ENCODE assay signal across 14 mouse cellular contexts in the genomic region with DNA sequence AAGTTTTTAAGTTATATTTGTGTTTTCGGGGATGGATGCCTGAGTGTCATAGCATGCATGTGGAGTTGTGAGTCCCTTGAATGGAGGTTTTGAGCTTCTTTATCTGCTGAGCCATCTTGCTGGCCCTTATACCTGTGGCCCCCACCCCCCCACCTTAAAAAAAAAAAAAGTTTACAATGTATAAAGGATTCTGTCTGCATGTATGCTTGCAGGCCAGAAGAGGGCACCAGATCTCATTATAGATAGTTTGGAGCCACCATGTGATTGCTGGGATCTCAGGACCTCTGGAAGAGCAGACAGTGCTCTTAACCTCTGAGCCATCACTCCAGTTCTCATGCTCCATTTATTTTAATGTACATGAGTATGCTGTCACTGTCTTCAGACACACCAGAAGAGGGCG. TPM values are rescaled to one million over a fixed set of nuclear protein-coding genes. Genes with fewer than 3 reads are reported as not detected.
DNase-seq lines count a peak whose midpoint lies in the region; ATAC-seq and TF ChIP-seq lines count a peak whose summit lies in the region.
"Had no signal": no experiment of that assay in that cellular context is flagged by ENCODE, and none has a peak within 500 bp of the region (broad histone marks: within the 10 kb centered on the region; RNA-seq: fewer than 3 reads in every experiment).

No protein-coding gene starts in this region.

- no peak for TF ChIP-seq POLR2A in cortical plate, adult 2 months (IDR thresholded peaks at IDR 0.05; ENCODE audit: extremely low read depth, insufficient read depth, low read length)

- H3K4me1 ChIP-seq in hindbrain, postnatal 0 days (ENCODE audit: insufficient read depth, low read length) = 0 out of 2 replicates have a peak, but pooled peaks cover 3% of the 10 kb centered on the region
- 0 out of 2 replicates have a peak, but pooled peaks cover 4% of the 10 kb centered on the region for H3K4me1 ChIP-seq in hindbrain, embryonic 11.5 days (replicated peaks; ENCODE audit: control insufficient read depth, insufficient read depth, low read length)
- peaks cover 6% of the 10 kb centered on the region; the same call in 1 of the 2 replicates for H3K4me1 ChIP-seq in midbrain, postnatal 0 days (ENCODE audit: insufficient read depth, low read length)
- H3K4me1 ChIP-seq in midbrain, embryonic 15.5 days = peaks cover 10% of the 10 kb centered on the region
- peaks cover 3% of the 10 kb centered on the region; the same call in 1 of the 2 replicates for H3K4me1 ChIP-seq in cortical plate, adult 2 months (ENCODE audit: control insufficient read depth, insufficient read depth, low read length)

- H3K36me3 ChIP-seq in hindbrain, postnatal 0 days (ENCODE audit: insufficient read depth, low read length) = peaks cover 53% of the 10 kb centered on the region
- peaks cover 10% of the 10 kb centered on the region for H3K36me3 ChIP-seq in hindbrain, embryonic 11.5 days (ENCODE audit: control insufficient read depth, insufficient read depth, low read length)
- H3K36me3 ChIP-seq in midbrain, postnatal 0 days (ENCODE audit: insufficient read depth, low read length) = peaks cover 45% of the 10 kb centered on the region
- peaks cover 72% of the 10 kb centered on the region for H3K36me3 ChIP-seq in midbrain, embryonic 15.5 days (replicated peaks)

- H3K4me2 ChIP-seq in hindbrain, postnatal 0 days (ENCODE audit: low read depth, low read length) = no peak overlapping the region
- no peak overlapping the region for H3K4me2 ChIP-seq in hindbrain, embryonic 11.5 days (replicated peaks; ENCODE audit: low read depth, low read length)
- no peak overlapping the region for H3K4me2 ChIP-seq in midbrain, postnatal 0 days (ENCODE audit: low read depth, low read length, poor library complexity, severe bottlenecking)
- no peak overlapping the region for H3K4me2 ChIP-seq in midbrain, embryonic 15.5 days
- H3K4me2 ChIP-seq: heart, embryonic 15.5 days; neural tube, embryonic 13.5 days had no signal

- no peak overlapping the region for H3K9ac ChIP-seq in hindbrain, postnatal 0 days (replicated peaks; ENCODE audit: low read length)
- H3K9ac ChIP-seq in hindbrain, embryonic 11.5 days (ENCODE audit: low read depth, low read length) = no peak overlapping the region
- H3K9ac ChIP-seq in midbrain, postnatal 0 days (replicated peaks; ENCODE audit: low read length, poor library complexity, severe bottlenecking) = no peak overlapping the region
- no peak overlapping the region for H3K9ac ChIP-seq in midbrain, embryonic 15.5 days
- H3K9ac ChIP-seq: heart, embryonic 15.5 days; neural tube, embryonic 13.5 days had no signal

- no peaks in the 10 kb centered on the region for H3K27me3 ChIP-seq in hindbrain, postnatal 0 days (ENCODE audit: insufficient read depth, low read length)
- no peaks in the 10 kb centered on the region for H3K27me3 ChIP-seq in hindbrain, embryonic 11.5 days (ENCODE audit: control insufficient read depth, insufficient read depth, low read length)
- H3K27me3 ChIP-seq in midbrain, postnatal 0 days (ENCODE audit: insufficient read depth, low read length) = no peaks in the 10 kb centered on the region
- H3K27me3 ChIP-seq in midbrain, embryonic 15.5 days (replicated peaks) = no peaks in the 10 kb centered on the region
- H3K27me3 ChIP-seq: heart, embryonic 15.5 days; neural tube, embryonic 13.5 days had no signal

- 76% methylated on average over 2 of the region's 2 CpGs for WGBS in hindbrain, postnatal 0 days
- 76% methylated on average over 2 of the region's 2 CpGs for WGBS in hindbrain, embryonic 11.5 days
- WGBS in midbrain, postnatal 0 days = 72% methylated on average over 2 of the region's 2 CpGs
- WGBS in midbrain, embryonic 15.5 days = 71% methylated on average over 2 of the region's 2 CpGs

- peak; percentile 19 for DNase-seq in hindbrain, postnatal 0 days (ENCODE audit: low spot score)
- no peak for DNase-seq in hindbrain, embryonic 11.5 days (ENCODE audit: low spot score)
- no peak for DNase-seq in midbrain, postnatal 0 days (ENCODE audit: low spot score)
- no peak for DNase-seq in testis, postnatal 14 days (ENCODE audit: low spot score)
- DNase-seq in right cerebral cortex, postnatal 14 days = no peak
- DNase-seq: adrenal gland, adult 2 months had no signal

- H3K9me3 ChIP-seq in hindbrain, postnatal 0 days (ENCODE audit: low read length) = no peaks in the 10 kb centered on the region
- no peaks in the 10 kb centered on the region for H3K9me3 ChIP-seq in hindbrain, embryonic 11.5 days (ENCODE audit: control insufficient read depth, low read length)
- H3K9me3 ChIP-seq in midbrain, postnatal 0 days (ENCODE audit: low read length) = no peaks in the 10 kb centered on the region
- H3K9me3 ChIP-seq in midbrain, embryonic 15.5 days = no peaks in the 10 kb centered on the region
- H3K9me3 ChIP-seq: heart, embryonic 15.5 days; midbrain, embryonic 10.5 days; neural tube, embryonic 13.5 days had no signal

- no peak for ATAC-seq in hindbrain, postnatal 0 days
- no peak for ATAC-seq in hindbrain, embryonic 11.5 days (ENCODE audit: low FRiP score)
- ATAC-seq in midbrain, postnatal 0 days (ENCODE audit: low FRiP score) = no peak
- ATAC-seq in midbrain, embryonic 15.5 days (replicated peaks) = no peak
- ATAC-seq: hindbrain, embryonic 16.5 days had no signal

- no peak overlapping the region for H3K4me3 ChIP-seq in hindbrain, postnatal 0 days (ENCODE audit: low read length)
- no peak overlapping the region for H3K4me3 ChIP-seq in hindbrain, embryonic 11.5 days (ENCODE audit: low read depth, low read length)
- no peak overlapping the region for H3K4me3 ChIP-seq in midbrain, postnatal 0 days (ENCODE audit: low read depth, low read length)
- H3K4me3 ChIP-seq in midbrain, embryonic 15.5 days = no peak overlapping the region
- no peak overlapping the region for H3K4me3 ChIP-seq in cortical plate, adult 2 months (ENCODE audit: insufficient read depth, low read length)
- H3K4me3 ChIP-seq: heart, embryonic 15.5 days; midbrain, embryonic 10.5 days; neural tube, embryonic 13.5 days had no signal

- peak; percentile 47 for TF ChIP-seq CTCF in hindbrain, postnatal 0 days (IDR thresholded peaks at IDR 0.05; ENCODE audit: low read depth)
- peak; percentile 56 for TF ChIP-seq CTCF in midbrain, postnatal 0 days (IDR thresholded peaks at IDR 0.05)
- TF ChIP-seq CTCF in cortical plate, adult 2 months (IDR thresholded peaks at IDR 0.05; ENCODE audit: extremely low read depth, insufficient read depth, low read length) = 0 out of 2 replicates have a peak, but pooled peaks have one; percentile 1

- H3K27ac ChIP-seq in hindbrain, postnatal 0 days = no peak overlapping the region
- no peak overlapping the region for H3K27ac ChIP-seq in hindbrain, embryonic 11.5 days (ENCODE audit: low read depth, low read length)
- H3K27ac ChIP-seq in midbrain, postnatal 0 days (ENCODE audit: low read depth, low read length) = no peak overlapping the region
- H3K27ac ChIP-seq in midbrain, embryonic 15.5 days = no peak overlapping the region
- H3K27ac ChIP-seq in cortical plate, adult 2 months (ENCODE audit: insufficient read depth, low read length) = no peak overlapping the region
- H3K27ac ChIP-seq: heart, embryonic 15.5 days; midbrain, embryonic 10.5 days; neural tube, embryonic 13.5 days had no signal

RNA-seq across cellular contexts. Expression of a gene that starts 6.2 kb away (rescaled TPM):
- 84.4 and 110 TPM in 2 replicates for total RNA-seq in hindbrain, postnatal 0 days (2014; rRNA removed)
- 95.3 and 104 TPM in 2 replicates for polyA plus RNA-seq in hindbrain, postnatal 0 days (2015; fragmentation: Nextera tagmentation; extraction: Ambion mirVana)
- 100 and 111 TPM in 2 replicates for polyA plus RNA-seq in hindbrain, embryonic 11.5 days (2014; fragmentation: Nextera tagmentation; extraction: Ambion mirVana)
- 112 and 147 TPM in 2 replicates for total RNA-seq in midbrain, postnatal 0 days (2014; rRNA removed)
- polyA plus RNA-seq in midbrain, postnatal 0 days (2015; fragmentation: Nextera tagmentation; extraction: Ambion mirVana) = 104 and 106 TPM in 2 replicates
- 121 and 123 TPM in 2 replicates for polyA plus RNA-seq in midbrain, embryonic 15.5 days (2015; fragmentation: Nextera tagmentation; extraction: Ambion mirVana)
- polyA plus RNA-seq in cortical plate, adult 2 months (2012; rRNA removed) = 106 and 109 TPM in 2 replicates

RNA-seq across cellular contexts. Expression of a gene that starts 6.8 kb away (rescaled TPM):
- not detected in 2 replicates for total RNA-seq in hindbrain, postnatal 0 days (2014; rRNA removed)
- polyA plus RNA-seq in hindbrain, postnatal 0 days (2015; fragmentation: Nextera tagmentation; extraction: Ambion mirVana) = 0.66 and 0.85 TPM in 2 replicates
- polyA plus RNA-seq in hindbrain, embryonic 11.5 days (2014; fragmentation: Nextera tagmentation; extraction: Ambion mirVana) = 1.6 and 2.6 TPM in 2 replicates
- not detected in 2 replicates for total RNA-seq in midbrain, postnatal 0 days (2014; rRNA removed)
- 0.64 TPM in 1 of 2 replicates, not detected in the other for polyA plus RNA-seq in midbrain, postnatal 0 days (2015; fragmentation: Nextera tagmentation; extraction: Ambion mirVana)
- polyA plus RNA-seq in midbrain, embryonic 15.5 days (2015; fragmentation: Nextera tagmentation; extraction: Ambion mirVana) = 1.5 and 1.7 TPM in 2 replicates
- 0.59 TPM in 1 of 2 replicates, not detected in the other for polyA plus RNA-seq in cortical plate, adult 2 months (2012; rRNA removed)
- total RNA-seq: gastrocnemius, adult 8-10 months had no signal
- polyA plus RNA-seq: adrenal gland, adult 2 months; large intestine, adult 2 months had no signal

RNA-seq across cellular contexts. Expression of a gene that starts 9.5 kb away (rescaled TPM):
- total RNA-seq in hindbrain, postnatal 0 days (2014; rRNA removed) = 47.7 and 51.3 TPM in 2 replicates
- polyA plus RNA-seq in hindbrain, postnatal 0 days (2015; fragmentation: Nextera tagmentation; extraction: Ambion mirVana) = 88.3 and 89.5 TPM in 2 replicates
- 213 and 224 TPM in 2 replicates for polyA plus RNA-seq in hindbrain, embryonic 11.5 days (2014; fragmentation: Nextera tagmentation; extraction: Ambion mirVana)
- total RNA-seq in midbrain, postnatal 0 days (2014; rRNA removed) = 67.4 and 75.6 TPM in 2 replicates
- polyA plus RNA-seq in midbrain, postnatal 0 days (2015; fragmentation: Nextera tagmentation; extraction: Ambion mirVana) = 90.0 and 92.8 TPM in 2 replicates
- polyA plus RNA-seq in midbrain, embryonic 15.5 days (2015; fragmentation: Nextera tagmentation; extraction: Ambion mirVana) = 161 and 171 TPM in 2 replicates
- 121 and 127 TPM in 2 replicates for polyA plus RNA-seq in cortical plate, adult 2 months (2012; rRNA removed)

RNA-seq across cellular contexts. Expression of a gene that starts 11.7 kb away (rescaled TPM):
- total RNA-seq in hindbrain, postnatal 0 days (2014; rRNA removed) = 46.7 and 49.7 TPM in 2 replicates
- 78.7 and 79.2 TPM in 2 replicates for polyA plus RNA-seq in hindbrain, postnatal 0 days (2015; fragmentation: Nextera tagmentation; extraction: Ambion mirVana)
- 83.6 and 87.1 TPM in 2 replicates for polyA plus RNA-seq in hindbrain, embryonic 11.5 days (2014; fragmentation: Nextera tagmentation; extraction: Ambion mirVana)
- total RNA-seq in midbrain, postnatal 0 days (2014; rRNA removed) = 50.9 and 65.7 TPM in 2 replicates
- 85.9 and 88.2 TPM in 2 replicates for polyA plus RNA-seq in midbrain, postnatal 0 days (2015; fragmentation: Nextera tagmentation; extraction: Ambion mirVana)
- 100.0 and 103 TPM in 2 replicates for polyA plus RNA-seq in midbrain, embryonic 15.5 days (2015; fragmentation: Nextera tagmentation; extraction: Ambion mirVana)
- polyA plus RNA-seq in cortical plate, adult 2 months (2012; rRNA removed) = 50.2 and 51.3 TPM in 2 replicates

RNA-seq across cellular contexts. Expression of a gene that starts 23.4 kb away (rescaled TPM):
- 269 and 347 TPM in 2 replicates for total RNA-seq in hindbrain, postnatal 0 days (2014; rRNA removed)
- 233 and 258 TPM in 2 replicates for polyA plus RNA-seq in hindbrain, postnatal 0 days (2015; fragmentation: Nextera tagmentation; extraction: Ambion mirVana)
- polyA plus RNA-seq in hindbrain, embryonic 11.5 days (2014; fragmentation: Nextera tagmentation; extraction: Ambion mirVana) = 192 and 194 TPM in 2 replicates
- 210 and 320 TPM in 2 replicates for total RNA-seq in midbrain, postnatal 0 days (2014; rRNA removed)
- 202 and 230 TPM in 2 replicates for polyA plus RNA-seq in midbrain, postnatal 0 days (2015; fragmentation: Nextera tagmentation; extraction: Ambion mirVana)
- 212 and 213 TPM in 2 replicates for polyA plus RNA-seq in midbrain, embryonic 15.5 days (2015; fragmentation: Nextera tagmentation; extraction: Ambion mirVana)
- polyA plus RNA-seq in cortical plate, adult 2 months (2012; rRNA removed) = 134 and 142 TPM in 2 replicates

Comparison
In these comparisons a context has a peak if more than half of its experiments do, and no peak if none do; other contexts are left out.
1. CTCF ChIP-seq: peak in every context shown above with its lines; median percentile 56 in midbrain, postnatal 0 days; 47 in hindbrain, postnatal 0 days; 1 in cortical plate, adult 2 months.